Mouse (Mus musculus): ENCODE data around the gene AU018091. TPM values are rescaled to one million over a fixed set of nuclear protein-coding genes. Genes with fewer than 3 reads are reported as not detected.

The AU018091 gene
- polyA plus RNA-seq, 1 experiment from 2014 or later, result 0.14 TPM

DNA sequence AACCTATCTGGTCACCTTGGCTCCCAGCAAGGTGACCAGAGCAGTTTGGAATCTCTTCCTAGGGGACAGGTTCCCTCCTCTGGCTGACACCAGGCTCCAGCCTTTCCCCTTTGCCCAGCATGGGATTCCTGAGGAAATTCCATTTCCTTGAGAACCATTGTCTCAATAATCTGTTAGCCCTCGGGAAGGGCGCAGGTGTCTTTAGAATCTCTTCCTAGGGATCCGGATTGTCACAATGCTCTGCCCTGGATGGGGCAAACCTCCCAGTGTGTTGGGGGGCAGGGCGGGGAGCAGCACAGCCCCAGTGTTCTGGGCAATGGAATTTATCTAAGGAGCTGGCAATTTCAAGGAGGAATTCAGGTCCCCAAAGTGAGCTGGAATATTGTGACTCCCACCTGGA is 37.5 kb upstream of the AU018091 start:
- Histone ChIP-seq H3K27me3 (ENCODE audit: control insufficient read depth, insufficient read depth, low read length) (no peaks in the 10 kb centered on the region), H3K9ac (replicated peaks; ENCODE audit: low read length) (no peak overlapping the region), H3K4me3 (ENCODE audit: low read depth, low read length) (no peak overlapping the region), H3K9me3 (replicated peaks; ENCODE audit: control insufficient read depth, low read length) (no peaks in the 10 kb centered on the region), H3K36me3 (replicated peaks; ENCODE audit: control insufficient read depth, insufficient read depth, low read depth, low read length) (no peaks in the 10 kb centered on the region), H3K4me2 (ENCODE audit: low read depth, low read length) (no peak overlapping the region), H3K4me1 (ENCODE audit: control insufficient read depth, insufficient read depth, low read length) (no peaks in the 10 kb centered on the region), H3K27ac (replicated peaks; ENCODE audit: low read depth, low read length) (no peak overlapping the region)
- WGBS, result 7% methylated on average over 4 of the region's 4 CpGs
- DNase-seq (ENCODE audit: low spot score) (no peak), ATAC-seq (replicated peaks; ENCODE audit: insufficient number of reproducible peaks, low FRiP score, low TSS enrichment, low read depth) (no peak)

- no peak overlapping the region for H3K4me2 ChIP-seq (ENCODE audit: low read depth, low read length)
- 86% methylated on average over 4 of the region's 4 CpGs for WGBS
- no peaks in the 10 kb centered on the region for H3K9me3 ChIP-seq (replicated peaks; ENCODE audit: control insufficient read depth, low read length)
- H3K27me3 ChIP-seq (ENCODE audit: control insufficient read depth, insufficient read depth, low read length), result no peaks in the 10 kb centered on the region
- no peaks in the 10 kb centered on the region for H3K36me3 ChIP-seq (replicated peaks; ENCODE audit: control insufficient read depth, insufficient read depth, low read depth, low read length)
- ATAC-seq (replicated peaks; ENCODE audit: insufficient number of reproducible peaks, low FRiP score, low TSS enrichment, low read depth) (no peak), DNase-seq (ENCODE audit: low spot score) (no peak)
- H3K4me1 ChIP-seq (ENCODE audit: control insufficient read depth, insufficient read depth, low read length), result no peaks in the 10 kb centered on the region
- H3K4me3 ChIP-seq (ENCODE audit: low read depth, low read length), result no peak overlapping the region
- no peak overlapping the region for H3K9ac ChIP-seq (replicated peaks; ENCODE audit: low read length)
- H3K27ac ChIP-seq (replicated peaks; ENCODE audit: low read depth, low read length), result no peak overlapping the region
Measured at GRCm38 (mm10) chr7:3204628-3205027, 35.6 kb upstream of the AU018091 start.

GRCm38 (mm10) chr7:3203890-3204289 is 34.9 kb upstream of the AU018091 start:
- H3K36me3 ChIP-seq (replicated peaks; ENCODE audit: control insufficient read depth, insufficient read depth, low read depth, low read length), result no peaks in the 10 kb centered on the region
- H3K4me2 ChIP-seq (ENCODE audit: low read depth, low read length), result no peak overlapping the region
- H3K27ac ChIP-seq (replicated peaks; ENCODE audit: low read depth, low read length), result no peak overlapping the region
- H3K9ac ChIP-seq (replicated peaks; ENCODE audit: low read length), result no peak overlapping the region
- H3K27me3 ChIP-seq (ENCODE audit: control insufficient read depth, insufficient read depth, low read length), result no peaks in the 10 kb centered on the region
- H3K9me3 ChIP-seq (replicated peaks; ENCODE audit: control insufficient read depth, low read length), result no peaks in the 10 kb centered on the region
- H3K4me3 ChIP-seq (ENCODE audit: low read depth, low read length), result no peak overlapping the region
- WGBS, result 19% methylated on average over 3 of the region's 3 CpGs
- ATAC-seq (replicated peaks; ENCODE audit: insufficient number of reproducible peaks, low FRiP score, low TSS enrichment, low read depth) (no peak), DNase-seq (ENCODE audit: low spot score) (no peak)
- no peaks in the 10 kb centered on the region for H3K4me1 ChIP-seq (ENCODE audit: control insufficient read depth, insufficient read depth, low read length)

DNA sequence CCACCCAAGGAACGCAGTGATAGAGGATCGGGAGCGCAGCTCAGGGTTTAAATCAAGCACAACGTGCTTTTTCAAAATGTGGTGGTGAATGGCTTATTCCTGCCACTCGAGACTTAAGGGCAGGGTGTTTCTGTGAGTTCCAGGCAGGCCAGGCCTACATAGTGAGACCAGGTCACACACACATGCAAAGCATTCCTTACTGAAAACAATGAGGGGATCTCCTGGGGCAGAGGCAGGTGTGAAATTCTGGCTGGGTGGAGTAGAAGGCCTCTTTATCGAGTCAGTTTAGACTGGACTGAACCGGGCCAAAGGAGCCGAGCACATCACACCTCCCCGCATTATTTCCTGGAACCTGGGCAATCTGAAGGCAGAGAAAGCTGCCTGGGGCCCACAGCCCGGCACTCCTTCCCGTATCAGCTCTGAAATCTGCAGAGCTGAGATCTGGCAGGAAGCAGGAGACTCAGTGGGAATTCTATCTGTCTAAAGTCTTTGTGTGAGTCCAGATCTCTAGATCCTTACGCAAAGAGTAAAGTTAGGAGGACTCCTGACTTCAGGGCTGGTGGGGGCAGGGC is 32.2 kb upstream of the AU018091 start:
- Histone ChIP-seq H3K27ac (replicated peaks; ENCODE audit: low read depth, low read length) (no peak overlapping the region), H3K9ac (replicated peaks; ENCODE audit: low read length) (no peak overlapping the region), H3K36me3 (replicated peaks; ENCODE audit: control insufficient read depth, insufficient read depth, low read depth, low read length) (no peaks in the 10 kb centered on the region), H3K27me3 (ENCODE audit: control insufficient read depth, insufficient read depth, low read length) (no peaks in the 10 kb centered on the region), H3K9me3 (replicated peaks; ENCODE audit: control insufficient read depth, low read length) (no peaks in the 10 kb centered on the region), H3K4me3 (ENCODE audit: low read depth, low read length) (no peak overlapping the region), H3K4me1 (ENCODE audit: control insufficient read depth, insufficient read depth, low read length) (no peaks in the 10 kb centered on the region), H3K4me2 (ENCODE audit: low read depth, low read length) (no peak overlapping the region)
- ATAC-seq (replicated peaks; ENCODE audit: insufficient number of reproducible peaks, low FRiP score, low TSS enrichment, low read depth) (no peak), DNase-seq (ENCODE audit: low spot score) (no peak)
- WGBS, result 30% methylated on average over 12 of the region's 12 CpGs

- H3K4me3 ChIP-seq (ENCODE audit: low read depth, low read length), result no peak overlapping the region
- H3K9ac ChIP-seq (replicated peaks; ENCODE audit: low read length), result no peak overlapping the region
- H3K27me3 ChIP-seq (ENCODE audit: control insufficient read depth, insufficient read depth, low read length), result no peaks in the 10 kb centered on the region
- H3K9me3 ChIP-seq (replicated peaks; ENCODE audit: control insufficient read depth, low read length), result no peaks in the 10 kb centered on the region
- H3K27ac ChIP-seq (replicated peaks; ENCODE audit: low read depth, low read length), result no peak overlapping the region
- 52% methylated on average over 11 of the region's 11 CpGs for WGBS
- ATAC-seq (replicated peaks; ENCODE audit: insufficient number of reproducible peaks, low FRiP score, low TSS enrichment, low read depth), result no peak
- no peak for DNase-seq (ENCODE audit: low spot score)
- H3K36me3 ChIP-seq (replicated peaks; ENCODE audit: control insufficient read depth, insufficient read depth, low read depth, low read length), result no peaks in the 10 kb centered on the region
- H3K4me2 ChIP-seq (ENCODE audit: low read depth, low read length), result no peak overlapping the region
- H3K4me1 ChIP-seq (ENCODE audit: control insufficient read depth, insufficient read depth, low read length), result no peaks in the 10 kb centered on the region
Measured at GRCm38 (mm10) chr7:3198884-3199283, 29.9 kb upstream of the AU018091 start.

GRCm38 (mm10) chr7:3195850-3196249 is 26.8 kb upstream of the AU018091 start:
- Histone ChIP-seq H3K36me3 (replicated peaks; ENCODE audit: control insufficient read depth, insufficient read depth, low read depth, low read length) (no peaks in the 10 kb centered on the region), H3K4me2 (ENCODE audit: low read depth, low read length) (no peak overlapping the region), H3K9me3 (replicated peaks; ENCODE audit: control insufficient read depth, low read length) (no peaks in the 10 kb centered on the region), H3K27ac (replicated peaks; ENCODE audit: low read depth, low read length) (no peak overlapping the region), H3K9ac (replicated peaks; ENCODE audit: low read length) (no peak overlapping the region), H3K27me3 (ENCODE audit: control insufficient read depth, insufficient read depth, low read length) (no peaks in the 10 kb centered on the region), H3K4me3 (ENCODE audit: low read depth, low read length) (no peak overlapping the region), H3K4me1 (ENCODE audit: control insufficient read depth, insufficient read depth, low read length) (no peaks in the 10 kb centered on the region)
- ATAC-seq (replicated peaks; ENCODE audit: insufficient number of reproducible peaks, low FRiP score, low TSS enrichment, low read depth) (no peak), DNase-seq (ENCODE audit: low spot score) (no peak)
- 67% methylated on average over 5 of the region's 5 CpGs for WGBS

DNA sequence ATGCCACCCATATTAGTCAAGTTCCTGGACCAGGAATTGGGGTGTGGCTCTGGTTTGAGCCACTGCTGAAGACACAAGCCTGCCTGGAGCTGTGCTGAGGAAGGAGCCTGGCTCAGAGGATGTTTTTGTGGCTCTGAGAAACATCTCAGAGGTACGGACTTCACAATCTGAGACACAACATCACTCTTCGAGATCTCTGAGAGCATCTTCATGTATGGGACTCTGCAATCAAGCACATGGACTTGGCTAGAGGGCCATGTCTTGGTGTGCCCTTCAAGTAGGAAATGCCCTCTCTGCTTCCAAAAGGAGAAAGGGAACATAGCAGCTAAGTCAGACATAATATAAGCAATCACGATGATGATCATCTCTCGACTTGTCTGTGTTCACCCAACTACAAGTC is 25.5 kb upstream of the AU018091 start:
- DNase-seq (ENCODE audit: low spot score) (no peak), ATAC-seq (replicated peaks; ENCODE audit: insufficient number of reproducible peaks, low FRiP score, low TSS enrichment, low read depth) (no peak)
- Histone ChIP-seq H3K4me3 (ENCODE audit: low read depth, low read length) (no peak overlapping the region), H3K36me3 (replicated peaks; ENCODE audit: control insufficient read depth, insufficient read depth, low read depth, low read length) (no peaks in the 10 kb centered on the region), H3K4me1 (ENCODE audit: control insufficient read depth, insufficient read depth, low read length) (no peaks in the 10 kb centered on the region), H3K27me3 (ENCODE audit: control insufficient read depth, insufficient read depth, low read length) (no peaks in the 10 kb centered on the region), H3K9me3 (replicated peaks; ENCODE audit: control insufficient read depth, low read length) (no peaks in the 10 kb centered on the region), H3K27ac (replicated peaks; ENCODE audit: low read depth, low read length) (no peak overlapping the region), H3K9ac (replicated peaks; ENCODE audit: low read length) (no peak overlapping the region), H3K4me2 (ENCODE audit: low read depth, low read length) (no peak overlapping the region)
- WGBS, result 88% methylated on average over 4 of the region's 4 CpGs

DNA sequence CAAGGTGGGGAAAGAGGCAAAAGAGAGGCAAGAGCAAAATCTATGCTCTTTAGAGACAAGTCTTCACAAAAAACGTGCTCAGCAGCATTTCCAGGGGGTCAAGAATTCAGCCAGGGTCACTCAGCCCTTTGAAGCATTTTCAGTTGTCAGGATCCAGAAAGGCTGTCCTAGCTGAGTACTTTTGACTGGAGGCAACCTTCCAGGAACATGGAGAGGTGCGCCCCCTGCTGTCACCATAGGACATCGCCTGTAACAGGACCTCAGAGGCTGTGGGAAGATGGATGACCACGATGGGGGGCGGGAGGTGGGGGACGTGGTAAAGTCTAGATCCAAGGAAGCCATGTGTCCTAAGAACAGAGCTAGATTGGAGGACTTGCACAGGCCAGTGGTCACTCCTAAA is 24.9 kb upstream of the AU018091 start:
- Histone ChIP-seq H3K9me3 (replicated peaks; ENCODE audit: control insufficient read depth, low read length) (no peaks in the 10 kb centered on the region), H3K9ac (replicated peaks; ENCODE audit: low read length) (no peak overlapping the region), H3K4me1 (ENCODE audit: control insufficient read depth, insufficient read depth, low read length) (no peaks in the 10 kb centered on the region), H3K27ac (replicated peaks; ENCODE audit: low read depth, low read length) (no peak overlapping the region), H3K27me3 (ENCODE audit: control insufficient read depth, insufficient read depth, low read length) (no peaks in the 10 kb centered on the region), H3K4me2 (ENCODE audit: low read depth, low read length) (no peak overlapping the region), H3K4me3 (ENCODE audit: low read depth, low read length) (no peak overlapping the region), H3K36me3 (replicated peaks; ENCODE audit: control insufficient read depth, insufficient read depth, low read depth, low read length) (no peaks in the 10 kb centered on the region)
- 13% methylated on average over 6 of the region's 6 CpGs for WGBS
- ATAC-seq (replicated peaks; ENCODE audit: insufficient number of reproducible peaks, low FRiP score, low TSS enrichment, low read depth) (no peak), DNase-seq (ENCODE audit: low spot score) (peak; percentile 35)

All from embryonic facial prominence, embryonic 11.5 days (tissue).